Comparison of ENCODE assay signal across 8 mouse cellular contexts in the genomic region with DNA sequence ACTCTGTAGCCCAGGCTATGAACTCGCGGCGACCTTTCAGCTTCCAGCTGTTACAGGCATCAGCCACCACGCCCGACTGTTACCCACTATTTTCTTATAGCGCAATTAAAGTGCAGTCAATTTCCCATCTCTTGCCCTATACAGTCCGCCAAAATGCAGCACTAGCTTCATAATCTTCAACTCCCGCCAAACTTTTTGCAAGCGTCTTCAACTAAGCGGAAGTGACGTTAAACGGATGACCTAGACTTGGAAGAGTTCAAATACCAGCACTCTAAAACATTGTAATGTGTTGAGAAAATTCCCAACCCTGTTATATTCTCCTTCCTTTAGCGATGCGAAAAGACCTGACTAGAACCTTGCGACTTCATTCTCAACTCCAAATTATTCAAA. TPM values are rescaled to one million over a fixed set of nuclear protein-coding genes. Genes with fewer than 3 reads are reported as not detected.
DNase-seq lines count a peak whose midpoint lies in the region; ATAC-seq lines count a peak whose summit lies in the region.

No protein-coding gene starts in this region.

- ATAC-seq in common myeloid progenitor, adult 5-6 weeks (replicated peaks; ENCODE audit: low read depth, poor library complexity, severe bottlenecking) = peak; percentile 45
- ATAC-seq in granulocyte monocyte progenitor cell, adult 5-6 weeks (replicated peaks; ENCODE audit: poor library complexity, severe bottlenecking) = peak; percentile 28

- DNase-seq in right cerebral cortex, adult 2 months (ENCODE audit: low spot score in 2 of 2) = peak; percentile 66 to 73
- DNase-seq in right cerebral cortex, adult 18-20 months = no peak
- peak; percentile 57 to 59 for DNase-seq in kidney, postnatal 25 days
- DNase-seq in lung, postnatal 10 days = peak; percentile 71
- DNase-seq in ovary, postnatal 14 days (ENCODE audit: low spot score) = peak; percentile 46
- no peak for DNase-seq in adipocyte (ENCODE audit: low spot score)

RNA-seq across cellular contexts. Expression of gene Zranb3, which starts 0.6 kb away (rescaled TPM):
- 14.7 and 21.2 TPM in 2 replicates for total RNA-seq in common myeloid progenitor, adult 5-6 weeks (2017)
- total RNA-seq in granulocyte monocyte progenitor cell, adult 5-6 weeks (2014; fragmentation: Nextera tagmentation) = 18.3 and 18.4 TPM in 2 replicates
- 15.8 and 21.6 TPM in 2 replicates for total RNA-seq in granulocyte monocyte progenitor cell, adult 5-6 weeks (2017)

RNA-seq across cellular contexts. Expression of gene R3hdm1, which starts 0.9 kb away (rescaled TPM):
- 81.4 and 88.1 TPM in 2 replicates for total RNA-seq in common myeloid progenitor, adult 5-6 weeks (2017)
- total RNA-seq in granulocyte monocyte progenitor cell, adult 5-6 weeks (2014; fragmentation: Nextera tagmentation) = 163 and 173 TPM in 2 replicates
- 42.9 and 58.8 TPM in 2 replicates for total RNA-seq in granulocyte monocyte progenitor cell, adult 5-6 weeks (2017)

Comparison
In these comparisons a context has a peak if more than half of its experiments do, and no peak if none do; other contexts are left out.
1. DNase-seq: peak in right cerebral cortex, adult 2 months (2 of 2), kidney, postnatal 25 days (2 of 2), lung, postnatal 10 days (single experiment) and ovary, postnatal 14 days (single experiment); none in right cerebral cortex, adult 18-20 months (single experiment) and adipocyte (single experiment).